Mouse (Mus musculus) large intestine, adult 2 months (tissue): ENCODE measurements around the gene Drap1. TPM values are rescaled to one million over a fixed set of nuclear protein-coding genes. Genes with fewer than 3 reads are reported as not detected.
A peak's percentile ranks its signal among the peaks of the same experiment; 100 is the strongest.

Source experiments
- DNase-seq: peaks from one replicate; pipeline ENCODE4 v3.0.0-alpha.2; 2012; ENCODE audit warnings: low read depth, low spot score
- whole genome bisulfite sequencing: fragments of 180-500 bp; shearing (Covaris S2); methylation state at CpG from one replicate; pipeline ENCODE4 v1.1.7; 2018; 5-methylcytosine and 5-hydroxymethylcytosine counted together
- polyA plus RNA-seq: library from polyadenylated mRNA; depleted of rRNA; stranded (reverse); fragments of >200 nt; gene quantifications from 2 replicates; pipeline ENCODE4 v1.2.3, GENCODE M21; 2012; rRNA removed

The Drap1 gene
- polyA plus RNA-seq, 1 experiment: 108 TPM

DNA sequence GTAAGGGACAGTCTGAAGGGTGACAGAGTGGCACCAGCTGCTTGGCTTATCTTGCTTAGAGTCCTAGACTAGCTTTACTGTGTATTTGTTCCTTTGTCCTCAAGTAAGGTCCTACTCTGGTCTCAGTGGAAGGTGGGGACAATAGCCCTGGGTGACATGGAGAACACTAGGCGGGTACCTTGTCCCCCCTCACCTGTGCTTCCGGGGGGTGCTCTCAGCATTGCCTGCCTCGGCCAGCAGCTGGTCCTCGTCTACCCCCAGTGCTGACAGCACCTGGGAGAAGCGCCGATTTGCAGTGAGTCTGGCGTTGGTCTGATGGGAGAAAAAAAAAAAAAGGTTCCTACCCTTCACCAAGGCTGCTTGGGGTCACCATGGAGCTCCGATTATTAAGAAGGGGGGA, 34.4 kb downstream of the Drap1 start:
- no peak for DNase-seq
- 72% methylated on average over 8 of the region's 8 CpGs for WGBS

DNA sequence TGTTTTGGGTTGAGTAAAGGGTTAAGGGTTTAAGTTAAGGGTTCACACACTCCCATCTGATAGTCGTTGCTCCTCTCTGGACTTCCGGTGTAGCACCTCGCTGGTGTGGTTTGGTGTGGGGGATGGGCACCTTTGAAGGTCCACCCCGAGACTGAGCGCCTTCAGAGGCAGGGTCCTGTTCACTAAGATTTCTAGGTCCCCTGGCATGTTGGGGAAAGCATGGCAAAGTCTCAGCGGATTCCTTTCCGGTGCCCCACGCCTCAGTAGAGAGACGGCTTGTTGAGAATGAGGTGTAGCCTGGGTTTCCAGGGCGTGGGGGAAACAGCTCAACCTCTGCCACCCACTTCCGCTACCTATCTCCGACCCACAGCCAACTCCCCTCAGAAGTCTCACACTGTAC, 35.1 kb downstream of the Drap1 start:
- DNase-seq: peak; percentile 35
- 8% methylated on average over 12 of the region's 12 CpGs for WGBS

GRCm38 (mm10) chr19:5388588-5389242, 36.1 kb downstream of the Drap1 start, which contains the start of gene Sart1:
Gene Sart1 (minus strand): TSS chr19:5388703.
- under 1% methylated on average over 43 of the region's 43 CpGs for WGBS
- peak; percentile 83 for DNase-seq

- under 1% methylated on average over 42 of the region's 43 CpGs for WGBS
- no peak for DNase-seq
Measured at GRCm38 (mm10) chr19:5388011-5388441, 36.8 kb downstream of the Drap1 start.

DNA sequence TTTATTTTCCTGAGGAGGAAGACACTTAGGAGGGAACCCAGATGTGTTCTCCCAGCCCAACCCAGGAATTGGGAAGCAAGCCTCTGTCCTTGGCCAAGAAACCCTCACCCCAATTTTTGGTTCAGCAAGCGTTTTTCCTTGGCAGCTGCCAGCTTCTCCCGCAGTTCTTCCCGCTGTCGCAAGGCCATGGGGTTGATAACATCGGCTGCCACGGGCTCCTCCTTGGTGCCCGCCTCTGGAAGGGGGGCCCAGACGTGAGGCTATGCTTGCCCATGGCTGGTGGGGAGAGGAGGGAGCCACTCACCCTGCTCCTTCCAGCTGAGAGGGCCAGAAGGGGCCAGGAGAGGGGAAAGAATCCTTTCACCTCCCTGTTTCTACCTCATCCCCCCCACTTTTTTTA, 40.1 kb downstream of the Drap1 start:
- 92% methylated on average over 8 of the region's 8 CpGs for WGBS
- DNase-seq: no peak

- WGBS: 96% methylated on average over 12 of the region's 12 CpGs
- no peak for DNase-seq
Measured at GRCm38 (mm10) chr19:5383326-5383725, 41.5 kb downstream of the Drap1 start.

- DNase-seq: no peak
- 86% methylated on average over 1 of the region's 1 CpGs for WGBS
Measured at GRCm38 (mm10) chr19:5377446-5377845, 47.3 kb downstream of the Drap1 start.

DNA sequence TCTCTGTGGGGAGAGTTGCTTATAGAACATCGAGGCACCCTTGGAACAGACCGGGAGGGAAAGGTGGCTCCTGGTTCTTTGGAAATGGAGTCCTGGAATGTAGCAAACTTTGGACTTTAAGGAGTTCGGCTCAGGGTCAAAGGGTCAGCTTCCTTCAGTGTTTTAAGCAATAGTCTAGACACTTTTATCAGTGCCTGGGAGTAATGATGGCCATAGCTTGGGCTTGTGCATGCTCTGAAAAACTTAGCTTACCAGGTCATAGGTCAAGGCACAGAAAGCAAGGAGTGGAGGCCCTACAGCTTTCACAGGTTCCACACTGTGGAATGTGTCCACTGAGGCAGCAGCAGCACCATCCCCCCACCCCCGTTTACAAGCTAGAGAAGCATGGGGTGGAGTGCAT, 50.0 kb downstream of the Drap1 start:
- DNase-seq: no peak
- WGBS: 53% methylated on average over 4 of the region's 4 CpGs

DNA sequence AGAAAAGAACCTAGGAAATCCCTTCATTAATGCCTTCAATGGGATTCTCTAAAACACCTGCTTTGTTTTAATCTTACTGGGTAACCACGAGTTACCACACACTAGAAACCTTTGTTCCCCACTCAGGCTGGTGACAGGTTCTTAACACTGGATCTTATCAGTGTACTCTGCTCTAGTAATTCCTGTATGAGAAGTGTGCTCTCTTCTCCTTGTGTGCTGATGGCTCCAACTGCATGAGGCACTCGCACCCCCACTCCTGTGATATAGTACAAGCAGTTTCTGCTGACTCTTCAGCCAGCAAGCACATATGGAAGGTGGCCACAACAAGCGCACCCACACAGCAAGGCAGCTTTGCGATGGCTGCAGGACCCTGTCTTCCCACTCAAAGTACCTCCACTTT, 50.6 kb downstream of the Drap1 start:
- WGBS: 80% methylated on average over 4 of the region's 4 CpGs
- no peak for DNase-seq

Other genes starting within 250 kb of the Drap1 start
- gene Pacs1, start 151.9 kb downstream of the Drap1 start, polyA plus RNA-seq: 6.7 and 7.3 TPM in 2 replicates
- 71.5 and 85.8 TPM in 2 replicates for gene Sf3b2, start 129.5 kb downstream of the Drap1 start, polyA plus RNA-seq
- gene Gal3st3, start 126.6 kb downstream of the Drap1 start, polyA plus RNA-seq: 0.05 and 0.16 TPM in 2 replicates
- gene Catsper1, start 89.2 kb downstream of the Drap1 start, polyA plus RNA-seq: not detected in 2 replicates
- gene Cst6, start 75.4 kb downstream of the Drap1 start, polyA plus RNA-seq: 287 and 392 TPM in 2 replicates
- gene Eif1ad, start 58.2 kb downstream of the Drap1 start, polyA plus RNA-seq: 26.9 and 35.5 TPM in 2 replicates
- gene Banf1, start 57.8 kb downstream of the Drap1 start, polyA plus RNA-seq: 196 and 232 TPM in 2 replicates
- gene Sart1, start 36.3 kb downstream of the Drap1 start, polyA plus RNA-seq: 23.3 and 25.3 TPM in 2 replicates
- 0.45 and 1.2 TPM in 2 replicates for gene Tsga10ip, start 22.5 kb downstream of the Drap1 start, polyA plus RNA-seq
- 51.9 and 55.5 TPM in 2 replicates for gene AI837181, start 165 bp upstream of the Drap1 start, polyA plus RNA-seq
- gene Fosl1, start 22.6 kb upstream of the Drap1 start, polyA plus RNA-seq: 0.12 and 0.60 TPM in 2 replicates
- gene Ccdc85b, start 32.9 kb upstream of the Drap1 start, polyA plus RNA-seq: 2.1 and 2.4 TPM in 2 replicates
- gene Fibp, start 35.6 kb upstream of the Drap1 start, polyA plus RNA-seq: 140 and 162 TPM in 2 replicates
- 12.4 and 14.9 TPM in 2 replicates for gene Ctsw, start 43.5 kb upstream of the Drap1 start, polyA plus RNA-seq
- 30.2 and 37.5 TPM in 2 replicates for gene Efemp2, start 49.0 kb upstream of the Drap1 start, polyA plus RNA-seq
- gene Mus81, start 63.4 kb upstream of the Drap1 start, polyA plus RNA-seq: 23.6 and 29.1 TPM in 2 replicates
- 697 and 725 TPM in 2 replicates for gene Cfl1, start 65.5 kb upstream of the Drap1 start, polyA plus RNA-seq
- gene 1700020D05Rik, start 78.8 kb upstream of the Drap1 start, polyA plus RNA-seq: 0.14 and 0.15 TPM in 2 replicates
- gene Snx32, start 85.6 kb upstream of the Drap1 start, polyA plus RNA-seq: 3.2 and 3.7 TPM in 2 replicates
- gene Ovol1, start 135.7 kb upstream of the Drap1 start, polyA plus RNA-seq: 26.6 and 45.5 TPM in 2 replicates
- 11.9 and 19.5 TPM in 2 replicates for gene Ap5b1, start 143.0 kb upstream of the Drap1 start, polyA plus RNA-seq
- 45.1 and 47.1 TPM in 2 replicates for gene Rnaseh2c, start 176.9 kb upstream of the Drap1 start, polyA plus RNA-seq
- gene Kat5, start 185.3 kb upstream of the Drap1 start, polyA plus RNA-seq: 43.6 and 54.2 TPM in 2 replicates
- gene Rela, start 212.5 kb upstream of the Drap1 start, polyA plus RNA-seq: 46.7 and 47.6 TPM in 2 replicates
- 34.3 and 39.7 TPM in 2 replicates for gene Sipa1, start 238.7 kb upstream of the Drap1 start, polyA plus RNA-seq